Mouse (Mus musculus): Measurements from ENCODE around the gene Rps18. TPM values are rescaled to one million over a fixed set of nuclear protein-coding genes. Genes with fewer than 3 reads are reported as not detected.

Rps18 gene
- total and polyA plus RNA-seq, 2 experiments from 2014 or later = 845 to 1,548 TPM

- Histone ChIP-seq H3K4me2 (ENCODE audit: low read depth, low read length) (no peak overlapping the region), H3K27ac (ENCODE audit: low read depth) (no peak overlapping the region), H3K9me3 (replicated peaks; ENCODE audit: control insufficient read depth, low read length) (no peaks in the 10 kb centered on the region), H3K4me3 (ENCODE audit: low read depth, low read length) (no peak overlapping the region), H3K4me1 (ENCODE audit: control insufficient read depth, insufficient read depth) (peaks cover 22% of the 10 kb centered on the region), H3K27me3 (ENCODE audit: control insufficient read depth, insufficient read depth, low read length) (no peaks in the 10 kb centered on the region), H3K36me3 (replicated peaks; ENCODE audit: control insufficient read depth, insufficient read depth, low read length) (peaks cover 39% of the 10 kb centered on the region), H3K9ac (replicated peaks; ENCODE audit: low read depth, low read length) (no peak overlapping the region)
- ATAC-seq (ENCODE audit: insufficient read depth, low read depth) (no peak), DNase-seq (ENCODE audit: low spot score) (no peak)
- WGBS = 82% methylated on average over 10 of the region's 10 CpGs
- TF ChIP-seq CTCF (IDR thresholded peaks at IDR 0.05; ENCODE audit: low read depth) (no peak), EP300 (IDR thresholded peaks at IDR 0.05; ENCODE audit: low read depth) (no peak)
These were observed 8.2 kb downstream of the Rps18 start for GRCm38 (mm10) chr17:33947430-33948089.

GRCm38 (mm10) chr17:33943454-33943853, 12.3 kb downstream of the Rps18 start:
- no peak for ATAC-seq (ENCODE audit: insufficient read depth, low read depth)
- Histone ChIP-seq H3K4me3 (ENCODE audit: low read depth, low read length) (no peak overlapping the region), H3K9me3 (replicated peaks; ENCODE audit: control insufficient read depth, low read length) (no peaks in the 10 kb centered on the region), H3K4me2 (ENCODE audit: low read depth, low read length) (no peak overlapping the region), H3K9ac (replicated peaks; ENCODE audit: low read depth, low read length) (no peak overlapping the region), H3K27ac (ENCODE audit: low read depth) (no peak overlapping the region), H3K27me3 (ENCODE audit: control insufficient read depth, insufficient read depth, low read length) (no peaks in the 10 kb centered on the region), H3K36me3 (replicated peaks; ENCODE audit: control insufficient read depth, insufficient read depth, low read length) (peaks cover 28% of the 10 kb centered on the region), H3K4me1 (ENCODE audit: control insufficient read depth, insufficient read depth) (peaks cover 13% of the 10 kb centered on the region)
- 91% methylated on average over 15 of the region's 15 CpGs for WGBS
- TF ChIP-seq EP300 (IDR thresholded peaks at IDR 0.05; ENCODE audit: low read depth) = no peak
- no peak for TF ChIP-seq CTCF (IDR thresholded peaks at IDR 0.05; ENCODE audit: low read depth)
- DNase-seq (ENCODE audit: low spot score) = no peak

GRCm38 (mm10) chr17:33941381-33941780, 14.4 kb downstream of the Rps18 start:
- 47% methylated on average over 19 of the region's 19 CpGs for WGBS
- H3K27ac ChIP-seq (ENCODE audit: low read depth) = no peak overlapping the region

GRCm38 (mm10) chr17:33940981-33941380, 14.8 kb downstream of the Rps18 start:
- Histone ChIP-seq H3K9me3 (replicated peaks; ENCODE audit: control insufficient read depth, low read length) (no peaks in the 10 kb centered on the region), H3K4me3 (ENCODE audit: low read depth, low read length) (peak overlapping the region; percentile 77), H3K4me2 (ENCODE audit: low read depth, low read length) (peak overlapping the region; percentile 100), H3K36me3 (replicated peaks; ENCODE audit: control insufficient read depth, insufficient read depth, low read length) (peaks cover 38% of the 10 kb centered on the region), H3K9ac (replicated peaks; ENCODE audit: low read depth, low read length) (peak overlapping the region; percentile 87), H3K27ac (ENCODE audit: low read depth) (0 out of 2 replicates have a peak overlapping the region, but pooled peaks have one; percentile 41), H3K27me3 (ENCODE audit: control insufficient read depth, insufficient read depth, low read length) (no peaks in the 10 kb centered on the region), H3K4me1 (ENCODE audit: control insufficient read depth, insufficient read depth) (peaks cover 13% of the 10 kb centered on the region)
- no peak for ATAC-seq (ENCODE audit: insufficient read depth, low read depth)
- DNase-seq (ENCODE audit: low spot score) = no peak
- TF ChIP-seq CTCF (IDR thresholded peaks at IDR 0.05; ENCODE audit: low read depth) = no peak
- TF ChIP-seq EP300 (IDR thresholded peaks at IDR 0.05; ENCODE audit: low read depth) = no peak
- WGBS = 2% methylated on average over 26 of the region's 26 CpGs

More at GRCm38 (mm10) chr17:33941381-33941780, 14.4 kb downstream of the Rps18 start:
- TF ChIP-seq EP300 (IDR thresholded peaks at IDR 0.05; ENCODE audit: low read depth) = no peak
- Histone ChIP-seq H3K4me1 (ENCODE audit: control insufficient read depth, insufficient read depth) (peaks cover 13% of the 10 kb centered on the region), H3K27me3 (ENCODE audit: control insufficient read depth, insufficient read depth, low read length) (no peaks in the 10 kb centered on the region), H3K9ac (replicated peaks; ENCODE audit: low read depth, low read length) (peak overlapping the region; percentile 87), H3K36me3 (replicated peaks; ENCODE audit: control insufficient read depth, insufficient read depth, low read length) (peaks cover 40% of the 10 kb centered on the region), H3K4me2 (ENCODE audit: low read depth, low read length) (peak overlapping the region; percentile 100), H3K9me3 (replicated peaks; ENCODE audit: control insufficient read depth, low read length) (no peaks in the 10 kb centered on the region), H3K4me3 (ENCODE audit: low read depth, low read length) (peak overlapping the region; percentile 77)
- no peak for ATAC-seq (ENCODE audit: insufficient read depth, low read depth)
- no peak for DNase-seq (ENCODE audit: low spot score)

GRCm38 (mm10) chr17:33940206-33940805, 15.5 kb downstream of the Rps18 start, which contains the start of the genes Pfdn6 and Wdr46:
Pfdn6 (minus strand) TSS chr17:33940343.
Wdr46 (plus strand) TSS chr17:33940660.
- peak within 1 kb of the TSS; percentile 100 for H3K4me2 ChIP-seq (ENCODE audit: low read depth, low read length)
- peak; percentile 88 for ATAC-seq (ENCODE audit: insufficient read depth, low read depth)
- peaks cover 45% of the 10 kb centered on the region for H3K36me3 ChIP-seq (replicated peaks; ENCODE audit: control insufficient read depth, insufficient read depth, low read length)
- TF ChIP-seq CTCF (IDR thresholded peaks at IDR 0.05; ENCODE audit: low read depth) = no peak
- TF ChIP-seq EP300 (IDR thresholded peaks at IDR 0.05; ENCODE audit: low read depth) = peak; percentile 39; the same call in 1 of the 2 replicates
- H3K4me1 ChIP-seq (ENCODE audit: control insufficient read depth, insufficient read depth) = peaks cover 13% of the 10 kb centered on the region
- under 1% methylated on average over 36 of the region's 36 CpGs for WGBS
- H3K27ac ChIP-seq (ENCODE audit: low read depth) = peak within 1 kb of the TSS; percentile 41; the same call in 1 of the 2 replicates
- peak within 1 kb of the TSS; percentile 87 for H3K9ac ChIP-seq (replicated peaks; ENCODE audit: low read depth, low read length)
- peak; percentile 94 for DNase-seq (ENCODE audit: low spot score)
- H3K9me3 ChIP-seq (replicated peaks; ENCODE audit: control insufficient read depth, low read length) = no peaks in the 10 kb centered on the region
- no peaks in the 10 kb centered on the region for H3K27me3 ChIP-seq (ENCODE audit: control insufficient read depth, insufficient read depth, low read length)
- peak within 1 kb of the TSS; percentile 77 for H3K4me3 ChIP-seq (ENCODE audit: low read depth, low read length)

Measured in heart, postnatal 0 days (tissue).